Mouse (Mus musculus): ENCODE data around the gene Thap11. TPM values are rescaled to one million over a fixed set of nuclear protein-coding genes. Genes with fewer than 3 reads are reported as not detected.
A peak's percentile ranks its signal among the peaks of the same experiment; 100 is the strongest.
"Not testable (repeated sequence)": the region's sequence is repeated elsewhere in the genome, so short reads cannot be mapped to it uniquely, and the experiment has no call there.

Gene Thap11
- 1 to 10 TPM; 5.5 to 6.7 (median 6.0) TPM for polyA plus RNA-seq (2017; shearing (Covaris generic))

- ATAC-seq: peak; percentile 86
These were observed at the start of gene Thap11 for GRCm38 (mm10) chr8:105854715-105855216. Gene Thap11 (plus strand): TSS chr8:105855132.

DNA sequence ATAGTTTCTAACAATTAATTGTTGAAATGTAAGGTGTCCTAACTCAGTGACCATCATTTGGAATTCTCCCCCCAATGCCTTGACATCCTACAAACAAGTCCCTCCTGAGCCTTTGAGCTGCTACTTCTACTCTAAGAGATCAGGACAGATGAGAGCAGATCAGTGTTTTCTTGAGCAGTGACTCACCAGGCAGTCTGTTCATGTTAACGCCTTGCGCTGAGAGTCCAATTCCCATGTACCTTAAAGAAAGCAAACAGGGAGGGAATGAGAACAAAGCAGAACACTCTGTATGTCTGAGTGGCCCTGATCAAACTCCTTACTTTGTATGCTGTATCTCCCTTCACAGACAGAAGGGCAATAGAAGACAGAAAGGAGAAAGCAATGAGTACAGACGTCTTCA, 49.6 kb upstream of the Thap11 start:
- ATAC-seq: no peak

DNA sequence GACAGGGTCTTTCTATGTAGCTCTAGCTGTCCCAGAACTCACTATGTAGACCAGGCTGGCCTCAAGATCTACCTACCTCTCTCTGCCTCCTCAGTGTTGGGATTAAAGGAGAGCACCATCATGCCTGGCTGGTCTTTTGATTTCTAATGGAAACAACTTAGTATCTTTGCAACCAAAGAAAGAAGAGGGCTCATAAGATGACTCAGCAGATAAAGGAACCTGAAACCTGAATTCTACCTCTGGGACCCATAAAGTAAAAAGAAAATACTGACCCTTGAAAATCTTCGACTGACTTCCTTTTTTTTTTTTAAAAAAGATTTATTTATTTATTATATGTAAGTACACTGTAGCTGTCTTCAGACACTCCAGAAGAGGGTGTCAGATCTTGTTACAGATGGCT, 49.0 kb upstream of the Thap11 start:
- no peak for ATAC-seq

DNA sequence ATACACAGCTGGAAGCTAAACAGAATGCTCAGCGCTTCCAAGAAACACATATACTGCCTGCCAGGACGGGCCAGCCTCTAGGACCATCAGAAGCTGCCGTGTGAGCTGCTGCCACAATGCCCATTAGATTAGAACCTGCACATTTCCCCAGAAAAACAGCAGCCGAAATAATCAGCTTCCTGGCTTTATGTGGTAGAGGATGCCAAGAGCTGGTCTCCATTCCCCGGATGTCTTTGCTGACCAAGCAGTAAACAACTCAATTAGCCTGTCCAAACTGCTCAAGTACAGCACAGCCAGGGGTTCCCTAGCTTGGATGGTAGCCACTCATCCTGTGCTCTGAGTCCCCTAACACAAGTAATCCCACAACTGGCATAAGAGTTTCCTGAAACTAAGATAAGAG, 47.2 kb upstream of the Thap11 start:
- no peak for ATAC-seq

DNA sequence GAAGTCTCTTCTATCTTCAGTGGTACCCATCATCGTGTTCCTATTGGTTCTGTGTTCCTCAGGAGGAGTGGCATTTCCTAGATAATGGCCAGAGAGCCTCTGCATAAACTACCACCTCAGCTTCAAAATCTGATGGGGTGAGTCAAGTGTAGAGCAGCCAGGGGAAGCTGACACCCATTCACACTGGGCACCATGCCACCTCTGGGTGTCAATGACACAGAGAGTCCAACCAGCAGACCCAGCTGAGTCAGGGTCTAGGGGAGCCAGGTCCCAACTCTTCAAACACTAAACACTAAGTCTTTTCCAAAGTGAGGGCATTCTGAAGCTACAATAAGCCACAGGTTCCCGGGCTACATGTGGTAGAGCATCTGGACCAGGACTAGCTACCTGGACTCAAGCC, 46.5 kb upstream of the Thap11 start:
- no peak for ATAC-seq

GRCm38 (mm10) chr8:105810245-105810786, 44.6 kb upstream of the Thap11 start:
- peak; percentile 82 for ATAC-seq

- ATAC-seq: no peak
These were observed 43.9 kb upstream of the Thap11 start for GRCm38 (mm10) chr8:105811061-105811460.

- no peak for ATAC-seq
These were observed 43.4 kb upstream of the Thap11 start for GRCm38 (mm10) chr8:105811543-105811942.

GRCm38 (mm10) chr8:105812511-105812910, 42.4 kb upstream of the Thap11 start:
- ATAC-seq: no peak

DNA sequence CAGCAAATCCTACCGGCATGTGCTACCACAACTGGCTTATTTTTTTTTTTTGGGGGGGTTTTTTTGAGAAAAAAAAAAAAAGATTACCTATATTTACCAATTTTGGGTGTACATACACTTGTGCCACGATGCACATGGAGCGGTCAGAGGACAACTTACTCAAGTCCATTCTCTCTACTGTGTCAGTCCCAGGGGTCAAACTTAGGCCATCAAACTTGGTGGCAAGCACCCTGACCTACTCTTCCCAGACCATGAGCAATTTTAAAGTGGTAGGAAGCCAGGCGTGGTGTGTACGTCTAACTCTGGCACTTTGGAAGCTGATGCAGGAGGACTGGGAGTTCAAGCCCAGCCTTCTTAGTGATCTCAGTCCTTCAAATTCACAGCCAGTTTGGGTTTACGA, 41.7 kb upstream of the Thap11 start:
- ATAC-seq: no peak

- no peak for ATAC-seq
These were observed 35.3 kb upstream of the Thap11 start for GRCm38 (mm10) chr8:105819659-105820058.

GRCm38 (mm10) chr8:105820925-105821324, 34.0 kb upstream of the Thap11 start:
- ATAC-seq: no peak

GRCm38 (mm10) chr8:105825506-105825905, 29.4 kb upstream of the Thap11 start:
- ATAC-seq: no peak

DNA sequence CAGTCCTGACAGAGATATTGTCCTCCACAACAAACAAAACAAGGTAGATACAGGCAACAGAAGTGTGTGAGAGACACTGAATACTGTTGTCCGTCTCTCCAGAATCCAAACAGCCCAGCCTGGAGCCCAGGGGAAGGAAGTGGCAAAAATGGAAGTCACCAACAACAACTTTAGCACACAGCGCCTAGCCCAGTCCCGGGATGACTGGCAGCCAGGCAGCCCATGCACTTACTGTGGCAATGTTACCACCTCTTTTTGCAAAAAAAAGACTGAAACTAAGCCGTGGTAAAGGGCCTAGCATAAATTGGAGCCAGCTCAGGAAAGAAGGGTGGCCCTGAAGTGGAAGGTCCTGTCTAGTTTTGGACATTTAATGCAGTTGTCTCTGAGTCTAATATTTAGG, 28.6 kb upstream of the Thap11 start:
- ATAC-seq: no peak

- ATAC-seq: peak; percentile 92
These were observed 27.8 kb upstream of the Thap11 start, which contains the start of the genes Ranbp10 and Tsnaxip1 for GRCm38 (mm10) chr8:105826861-105827848. Gene Ranbp10 (minus strand): TSS chr8:105827350. Gene Tsnaxip1 (plus strand): TSS chr8:105827731.

DNA sequence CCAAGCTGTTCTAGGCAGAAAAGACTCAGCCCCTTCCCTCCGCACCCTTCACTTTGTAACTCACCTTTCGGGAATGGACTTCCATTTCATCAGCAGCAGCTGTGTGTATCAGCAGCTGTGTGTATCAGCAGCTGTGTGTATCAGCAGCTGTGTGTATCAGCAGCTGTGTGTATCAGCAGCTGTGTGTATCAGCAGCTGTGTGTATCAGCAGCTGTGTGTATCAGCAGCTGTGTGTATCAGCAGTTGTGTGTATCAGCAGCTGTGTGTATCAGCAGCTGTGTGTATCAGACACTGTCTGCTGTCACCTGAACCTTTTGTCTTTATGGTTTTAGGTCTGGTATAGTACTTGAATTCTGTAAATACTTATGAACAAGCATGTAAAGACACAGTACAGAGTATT, 21.2 kb upstream of the Thap11 start:
- not testable (repeated sequence) for ATAC-seq

DNA sequence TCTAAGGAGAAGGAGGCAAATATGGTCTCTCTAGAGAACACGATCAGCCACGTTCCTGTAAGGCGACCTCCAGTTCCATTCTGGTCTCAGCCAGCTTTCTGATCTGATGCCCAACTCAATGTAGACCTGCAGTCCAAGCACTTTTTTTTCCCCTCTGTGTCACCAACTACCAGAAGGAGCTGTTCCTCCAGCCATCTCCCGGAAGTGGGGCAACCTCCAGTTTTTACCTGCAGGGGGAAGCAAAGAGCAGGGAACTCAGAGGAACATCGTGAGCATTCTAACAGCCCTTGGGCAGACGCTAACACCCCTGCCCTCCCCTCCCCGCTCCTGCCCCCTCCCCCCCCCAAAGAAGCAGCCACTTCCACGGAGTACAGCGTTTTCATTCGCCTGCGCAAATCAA, 19.6 kb upstream of the Thap11 start:
- peak; percentile 93 for ATAC-seq

DNA sequence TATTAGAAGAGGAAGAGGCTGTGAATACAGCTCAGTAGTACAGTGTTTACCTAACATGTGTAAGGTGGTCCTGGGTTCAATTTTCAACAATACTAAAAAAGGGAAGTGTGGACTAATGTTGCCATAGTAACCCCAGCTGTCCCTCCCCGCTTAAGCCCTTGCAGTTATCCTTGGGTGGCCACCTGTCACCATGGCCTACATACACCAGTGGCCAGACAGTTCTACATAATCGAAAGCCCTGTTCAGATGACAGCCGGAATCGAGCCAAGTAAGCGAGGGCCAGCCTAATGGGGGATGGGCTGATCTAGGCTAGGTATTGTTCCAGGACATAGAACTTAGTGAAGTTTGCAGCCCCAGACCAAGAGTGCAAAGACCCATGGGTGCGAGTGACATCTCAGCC, 17.9 kb upstream of the Thap11 start:
- no peak for ATAC-seq

GRCm38 (mm10) chr8:105839209-105839608, 15.7 kb upstream of the Thap11 start:
- no peak for ATAC-seq

DNA sequence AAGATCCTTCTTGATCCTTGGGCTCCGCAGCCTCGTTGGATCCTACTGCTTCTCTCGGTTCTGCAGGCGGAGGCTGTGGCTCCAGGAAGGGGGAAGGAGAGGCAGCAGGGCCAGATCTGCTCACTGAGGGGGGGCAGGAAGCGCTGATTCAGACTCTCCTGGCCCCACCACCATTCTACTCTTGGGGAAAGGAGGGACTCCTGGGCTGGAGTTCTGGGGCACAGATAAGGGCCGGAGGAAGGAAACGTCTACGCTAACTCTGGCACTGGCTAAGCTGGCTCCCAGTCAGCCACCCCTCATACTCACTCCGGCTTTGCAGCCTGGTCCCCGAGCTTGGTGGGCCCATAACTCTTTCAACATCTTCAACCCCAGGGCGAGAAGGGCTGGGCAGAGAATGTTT, 8.3 kb upstream of the Thap11 start:
- ATAC-seq: no peak

DNA sequence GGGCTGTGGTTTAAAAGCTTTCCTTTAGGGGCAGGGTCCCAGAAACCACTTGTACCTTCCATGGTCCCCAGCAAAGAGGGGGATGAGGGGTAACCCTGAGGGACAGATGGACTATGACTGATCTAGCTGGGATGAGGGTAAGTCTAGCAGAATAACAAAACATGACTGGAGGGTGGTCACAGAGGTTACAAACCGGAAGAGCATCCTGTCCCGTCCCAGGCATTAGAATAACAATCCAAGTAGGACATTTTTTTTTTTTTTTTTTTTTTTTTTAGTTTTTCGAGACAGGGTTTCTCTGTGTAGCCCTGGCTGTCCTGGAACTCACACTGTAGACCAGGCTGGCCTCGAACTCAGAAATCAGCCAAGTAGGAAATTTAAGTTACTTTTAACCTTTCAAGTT, 4.9 kb upstream of the Thap11 start:
- no peak for ATAC-seq

- ATAC-seq: no peak
These were observed 4.3 kb upstream of the Thap11 start for GRCm38 (mm10) chr8:105850611-105851010.

GRCm38 (mm10) chr8:105851651-105852143, 3.2 kb upstream of the Thap11 start:
- peak; percentile 66 for ATAC-seq

Measured in inflammation-experienced regulatory T-cells, adult 6 months (primary cell).